Mouse (Mus musculus): ENCODE measurements around the gene Aes. TPM values are rescaled to one million over a fixed set of nuclear protein-coding genes. Genes with fewer than 3 reads are reported as not detected.

The Aes gene
- total RNA-seq, 2 experiments from 2014 or later, result 573 to 615 TPM

GRCm38 (mm10) chr10:81542727-81543460 lies 16.4 kb upstream of the Aes start:
- intact Hi-C loops (cut with DNase I), result no loop called here
- DNase-seq (ENCODE audit: low spot score in 2 of 2), result no peak

DNA sequence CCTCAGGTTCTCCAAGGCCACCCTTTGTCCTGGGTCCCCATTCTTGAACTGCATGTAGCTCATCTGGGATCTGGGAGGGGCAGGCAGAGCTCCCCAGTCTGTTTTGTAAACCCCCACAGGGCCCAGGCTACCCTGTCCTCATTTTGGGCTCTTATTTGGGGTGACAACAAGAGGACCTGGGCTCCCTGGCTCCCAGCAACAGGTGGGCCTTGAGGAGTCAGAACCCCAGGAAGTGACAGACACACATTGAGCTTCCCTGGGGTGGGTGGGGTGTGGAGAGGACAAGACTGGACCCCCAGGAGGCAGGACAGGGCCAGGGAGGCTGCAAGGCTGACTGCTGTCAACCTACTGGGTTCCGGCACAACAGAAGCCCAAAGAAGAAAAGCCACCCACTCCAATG lies 15.7 kb upstream of the Aes start:
- intact Hi-C loops (cut with DNase I), result no loop called here
- no peak for DNase-seq (ENCODE audit: low spot score in 2 of 2)

GRCm38 (mm10) chr10:81544296-81545160 lies 14.8 kb upstream of the Aes start:
- peak in 1 of 2 experiments; percentile 55 for DNase-seq (ENCODE audit: low spot score in 2 of 2)
- intact Hi-C loops (cut with DNase I), result no loop called here

DNA sequence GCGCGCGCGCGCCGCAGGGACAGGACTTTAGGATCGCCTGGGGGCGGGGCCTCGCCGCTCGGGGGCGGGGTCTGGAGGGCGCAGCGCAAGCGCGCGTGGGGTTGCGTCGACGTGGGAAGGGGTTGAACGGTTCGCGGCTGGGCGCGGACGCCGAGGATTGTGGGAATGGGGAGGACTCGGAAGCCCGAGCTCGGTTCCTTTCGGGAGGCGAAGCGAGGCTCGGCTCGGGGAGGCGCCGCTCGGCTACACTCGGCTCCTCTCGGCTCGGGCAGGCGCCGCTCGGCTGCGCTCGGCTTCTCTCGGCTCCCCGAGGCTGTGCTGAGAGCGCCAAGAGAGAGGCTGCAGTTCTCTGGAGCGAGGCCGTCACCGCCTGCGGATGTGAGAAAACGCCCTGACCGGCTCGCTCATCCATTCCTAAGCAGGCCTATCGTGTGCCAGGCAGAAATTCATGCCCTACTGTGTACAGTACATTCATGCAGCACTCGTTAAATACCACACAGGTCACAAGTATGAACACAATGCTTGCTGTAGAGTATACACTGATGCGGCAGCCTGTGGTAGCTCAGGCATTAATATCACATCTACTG lies 14.0 kb upstream of the Aes start, which contains the start of gene Gna11:
TSS of gene Gna11 (minus strand) at position 30 of the 587 bp plus-strand sequence.
- intact Hi-C loops (cut with DNase I), result no loop called here
- DNase-seq (ENCODE audit: low spot score in 2 of 2), result peak; percentile 99

DNA sequence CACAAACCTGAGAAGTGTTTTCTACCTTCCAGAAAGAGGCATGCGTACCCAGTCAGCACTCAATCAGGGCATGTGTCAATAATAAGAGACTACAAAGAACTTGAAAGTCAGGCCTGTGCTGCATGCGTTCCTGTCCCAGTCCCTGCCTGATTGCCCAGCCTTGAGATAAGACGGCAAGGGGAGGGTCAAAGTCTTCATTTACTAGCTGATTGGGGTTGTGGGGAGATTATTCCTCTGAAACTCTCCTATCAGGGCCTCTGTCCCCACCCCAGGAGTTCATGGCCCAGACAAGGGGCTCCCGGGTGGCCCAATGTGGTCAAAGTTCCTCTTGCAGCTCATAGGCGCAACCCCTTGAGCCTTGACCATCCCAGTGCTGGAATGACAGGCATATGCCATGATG lies 13.0 kb upstream of the Aes start:
- intact Hi-C loops (cut with DNase I), result no loop called here
- DNase-seq (ENCODE audit: low spot score in 2 of 2), result no peak

GRCm38 (mm10) chr10:81546788-81547571 lies 12.3 kb upstream of the Aes start:
- intact Hi-C loops (cut with DNase I), result no loop called here
- no peak for DNase-seq (ENCODE audit: low spot score in 2 of 2)

- intact Hi-C loops (cut with DNase I), result no loop called here
These were observed 10.3 kb upstream of the Aes start for GRCm38 (mm10) chr10:81548944-81549343.

GRCm38 (mm10) chr10:81550257-81550656 lies 9.0 kb upstream of the Aes start:
- no peak for DNase-seq (ENCODE audit: low spot score in 2 of 2)
- intact Hi-C loops (cut with DNase I), result loop anchor here (10.0 kb wide), 2 partner anchors 45 to 155 kb away; partner anchors contain the start of genes S1pr4 and Smim24

More at GRCm38 (mm10) chr10:81548944-81549343, 10.3 kb upstream of the Aes start:
- DNase-seq (ENCODE audit: low spot score in 2 of 2), result no peak

DNA sequence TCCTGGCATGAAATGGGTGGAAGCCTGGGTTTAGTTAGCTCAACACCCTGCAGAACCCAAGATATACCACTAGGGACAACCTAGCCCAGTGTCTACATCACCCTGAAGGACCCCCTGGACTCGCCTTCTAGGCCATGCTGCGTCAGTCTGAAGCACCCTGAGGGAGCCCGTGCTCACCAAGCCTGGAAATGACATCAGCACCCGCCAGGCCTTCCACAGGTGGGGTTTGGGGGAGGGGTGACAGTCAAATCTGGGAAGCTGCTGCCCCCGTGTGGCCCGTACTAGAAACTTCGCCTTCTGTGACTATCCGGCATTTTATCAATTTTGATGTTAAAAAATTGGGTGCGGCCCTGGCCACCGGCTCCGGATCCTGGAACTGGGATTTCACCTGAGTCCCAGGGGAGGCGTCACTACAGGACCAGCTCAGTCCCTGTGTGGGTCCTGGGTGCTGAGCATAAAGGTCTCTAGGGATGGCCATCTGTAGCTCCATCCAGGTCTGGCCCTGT lies 7.6 kb upstream of the Aes start:
- peak; percentile 86 to 94 for DNase-seq (ENCODE audit: low spot score in 2 of 2)
- intact Hi-C loops (cut with DNase I), result loop anchor here (10.0 kb wide), 2 partner anchors 47 to 157 kb away; partner anchors contain the start of genes S1pr4 and Smim24

GRCm38 (mm10) chr10:81553232-81553631 lies 6.1 kb upstream of the Aes start:
- intact Hi-C loops (cut with DNase I), result loop anchor here (10.0 kb wide), 2 partner anchors 48 to 158 kb away; partner anchors contain the start of genes S1pr4 and Smim24
- DNase-seq (ENCODE audit: low spot score in 2 of 2), result no peak

- intact Hi-C loops (cut with DNase I), result loop anchor here (10.0 kb wide), 2 partner anchors 49 to 159 kb away; partner anchors contain the start of genes S1pr4 and Smim24
- no peak for DNase-seq (ENCODE audit: low spot score in 2 of 2)
These were observed 5.2 kb upstream of the Aes start for GRCm38 (mm10) chr10:81553807-81554755.

- intact Hi-C loops (cut with DNase I), result loop anchor here (10.0 kb wide), 2 partner anchors 51 to 161 kb away; partner anchors contain the start of genes S1pr4 and Smim24
These were observed 3.0 kb upstream of the Aes start for GRCm38 (mm10) chr10:81556282-81556681.

DNA sequence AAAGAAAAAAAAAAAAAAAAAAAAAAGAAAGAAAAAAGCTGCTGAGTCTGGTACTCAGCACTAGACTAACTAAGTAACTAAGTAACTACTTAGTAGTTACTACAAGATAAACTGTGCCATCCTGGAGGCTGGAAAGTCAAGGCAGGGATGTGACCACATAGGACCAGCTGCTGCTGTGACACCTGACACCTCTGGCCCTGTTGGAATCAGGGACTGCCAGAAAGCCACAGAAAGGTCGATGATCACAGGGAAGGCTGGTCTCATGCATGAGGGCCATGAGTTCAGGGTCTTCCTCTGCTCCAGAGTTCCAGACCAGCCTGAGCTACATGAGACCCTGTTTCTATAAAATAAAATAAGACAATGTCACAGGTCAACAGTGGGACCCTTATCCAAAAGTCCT lies 1.8 kb upstream of the Aes start:
- DNase-seq (ENCODE audit: low spot score in 2 of 2), result no peak
- intact Hi-C loops (cut with DNase I), result loop anchor here (10.0 kb wide), 2 partner anchors 53 to 163 kb away; partner anchors contain the start of genes S1pr4 and Smim24

More at GRCm38 (mm10) chr10:81556282-81556681, 3.0 kb upstream of the Aes start:
- DNase-seq (ENCODE audit: low spot score in 2 of 2), result no peak

- intact Hi-C loops (cut with DNase I), result loop anchor here (5.0 to 10.0 kb wide), 3 partner anchors 42 to 165 kb away; partner anchors contain the start of genes S1pr4, Smim24 and Tle6
- DNase-seq (ENCODE audit: low spot score in 2 of 2), result peak; percentile 64 to 69
These were observed 595 bp downstream of the Aes start for GRCm38 (mm10) chr10:81559627-81560539.

DNA sequence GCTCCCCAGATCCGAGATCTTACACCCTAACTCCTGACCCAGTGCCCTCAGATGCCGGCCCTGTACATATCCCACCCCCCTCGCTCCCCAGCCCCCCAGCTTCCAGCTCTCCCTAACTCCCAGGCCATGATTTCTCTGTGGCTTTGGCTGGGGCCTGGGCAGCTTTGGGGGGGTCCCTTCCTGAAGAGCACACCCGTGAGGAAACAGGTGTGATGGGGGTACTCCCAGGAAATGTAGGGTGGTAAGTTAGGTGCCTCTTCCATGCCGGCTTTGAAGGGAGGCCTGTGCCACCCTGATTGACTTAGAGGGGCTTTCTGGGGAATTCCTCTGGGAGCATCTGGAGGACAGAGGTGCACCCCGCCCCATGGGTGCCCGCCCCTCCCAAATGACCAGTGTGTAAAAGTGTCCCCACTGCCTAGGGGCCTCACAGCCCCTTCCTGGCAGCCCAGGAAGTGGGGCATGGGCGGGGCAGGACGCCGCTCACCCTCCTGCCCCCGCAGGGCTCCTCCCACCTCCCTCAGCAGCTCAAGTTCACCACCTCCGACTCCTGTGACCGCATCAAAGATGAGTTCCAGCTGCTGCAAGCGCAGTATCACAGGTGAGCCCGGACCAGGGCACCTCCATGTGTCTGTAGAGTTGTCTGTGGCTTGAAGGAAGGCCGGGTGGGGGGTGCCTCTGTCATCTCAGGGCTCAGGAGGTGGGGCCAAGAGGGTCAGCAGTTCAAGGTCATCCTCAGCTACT lies 1.6 kb downstream of the Aes start:
- DNase-seq (ENCODE audit: low spot score in 2 of 2), result no peak
- intact Hi-C loops (cut with DNase I), result loop anchor here (5.0 kb wide), 1 partner anchor 41 kb away; the partner anchor contains the start of gene Tle6
